Mouse (Mus musculus) spleen, adult 2 months (tissue): ENCODE results near the gene Uvssa.

Source experiments
- CTCF ChIP-seq: fragments of 200-500 bp; IDR thresholded peaks from 2 replicates; pipeline ENCODE4 v1.5.1; 2011; ENCODE audit warnings: mild to moderate bottlenecking, inconsistent platforms; ENCODE audit not compliant: insufficient read depth, insufficient read length, insufficient replicate concordance; ENCODE audit errors: extremely low read depth
- POLR2A ChIP-seq: fragments of 200-500 bp; IDR thresholded peaks from 2 replicates; pipeline ENCODE4 v1.6.1; 2011; ENCODE audit warnings: low read depth, low read length, inconsistent platforms

GRCm38 (mm10) chr5:33420313-33420712 lies 42.0 kb downstream of the Uvssa start:
- no peak for TF ChIP-seq CTCF
- TF ChIP-seq POLR2A = no peak
